Mouse (Mus musculus) urinary bladder, postnatal 36 days (tissue): ENCODE results near the gene D2hgdh.

Source experiments
- DNase-seq, 2 experiments: peaks; one replicate each; pipeline ENCODE4 v3.0.0; 2022; ENCODE audit warnings: low spot score in 2 of 2, mixed read lengths in 1 of 2

The D2hgdh gene

GRCm38 (mm10) chr1:93824609-93825008 lies at the start of gene D2hgdh:
D2hgdh (plus strand) TSS chr1:93824909.
- no peak for DNase-seq

GRCm38 (mm10) chr1:93776686-93777085 lies 48.0 kb upstream of the D2hgdh start:
- DNase-seq: no peak

- DNase-seq: no peak
Observed at GRCm38 (mm10) chr1:93786912-93787311, 37.8 kb upstream of the D2hgdh start.

- DNase-seq: no peak
Observed at GRCm38 (mm10) chr1:93794526-93794925, 30.2 kb upstream of the D2hgdh start.

- DNase-seq: no peak
Observed at GRCm38 (mm10) chr1:93795886-93796285, 28.8 kb upstream of the D2hgdh start.

- no peak for DNase-seq
Observed at GRCm38 (mm10) chr1:93800670-93801503, 23.8 kb upstream of the D2hgdh start.

GRCm38 (mm10) chr1:93801741-93802238 lies 22.9 kb upstream of the D2hgdh start, which contains the start of gene Dtymk:
Dtymk (minus strand) TSS chr1:93801934.
- peak; percentile 83 to 94 for DNase-seq

GRCm38 (mm10) chr1:93802771-93803170 lies 21.9 kb upstream of the D2hgdh start:
- peak in 1 of 2 experiments; percentile 13 for DNase-seq

- peak; percentile 100 for DNase-seq
Observed at GRCm38 (mm10) chr1:93803556-93804507, 20.9 kb upstream of the D2hgdh start, which contains the start of gene Ing5. Ing5 (plus strand) TSS chr1:93803965.

GRCm38 (mm10) chr1:93804818-93805217 lies 19.9 kb upstream of the D2hgdh start:
- DNase-seq: no peak

- no peak for DNase-seq
Observed at GRCm38 (mm10) chr1:93805221-93805951, 19.3 kb upstream of the D2hgdh start.

GRCm38 (mm10) chr1:93808871-93809270 lies 15.8 kb upstream of the D2hgdh start:
- no peak for DNase-seq

GRCm38 (mm10) chr1:93810011-93810410 lies 14.7 kb upstream of the D2hgdh start:
- DNase-seq: no peak

- DNase-seq: no peak
Observed at GRCm38 (mm10) chr1:93811495-93812039, 13.1 kb upstream of the D2hgdh start.

- no peak for DNase-seq
Observed at GRCm38 (mm10) chr1:93817823-93818532, 6.7 kb upstream of the D2hgdh start.

- DNase-seq: no peak
Observed at GRCm38 (mm10) chr1:93818722-93819121, 6.0 kb upstream of the D2hgdh start.

GRCm38 (mm10) chr1:93823796-93824495 lies 763 bp upstream of the D2hgdh start:
- no peak for DNase-seq

GRCm38 (mm10) chr1:93825105-93825674 lies 481 bp downstream of the D2hgdh start:
- peak; percentile 94 for DNase-seq

- no peak for DNase-seq
Observed at GRCm38 (mm10) chr1:93825771-93826539, 1.2 kb downstream of the D2hgdh start.
